Mouse (Mus musculus) brain, adult 10 weeks (tissue): Measurements from ENCODE around the gene Selp. TPM values are rescaled to one million over a fixed set of nuclear protein-coding genes. Genes with fewer than 3 reads are reported as not detected.

Source experiments
- polyA plus RNA-seq: library from polyadenylated mRNA; stranded (reverse); fragments of 350-450 nt; fragmentation: Illumina TruSeq; extraction: RNeasy Lipid Tissue Mini Kit (QIAGEN cat#74804); gene quantifications from one replicate; pipeline ENCODE4 v1.2.3, GENCODE M21; 2015; ENCODE audit warnings: low read depth, low replicate concordance

Gene Selp
- not detected for polyA plus RNA-seq

GRCm38 (mm10) chr1:164114947-164115493 lies at the start of gene Selp:
Gene Selp (plus strand): TSS chr1:164115264.

GRCm38 (mm10) chr1:164151387-164152088 lies 36.5 kb downstream of the Selp start, which contains the start of gene F5:
Gene F5 (plus strand): TSS chr1:164151838.

Other genes with a start within 250 kb of the Selp start
- gene Scyl3, start 186.2 kb upstream of the Selp start, polyA plus RNA-seq: 20.5 TPM
- gene BC055324, start 120.5 kb upstream of the Selp start, polyA plus RNA-seq: 1.2 TPM
- gene Mettl18, start 120.4 kb upstream of the Selp start, polyA plus RNA-seq: 9.0 TPM
- not detected for gene Sele, start 67.0 kb upstream of the Selp start, polyA plus RNA-seq
- not detected for gene Sell, start 53.3 kb upstream of the Selp start, polyA plus RNA-seq
- gene F5, start 36.6 kb downstream of the Selp start, polyA plus RNA-seq: 2.1 TPM
- gene Slc19a2, start 133.8 kb downstream of the Selp start, polyA plus RNA-seq: 12.7 TPM
- 28.3 TPM for gene Ccdc181, start 160.3 kb downstream of the Selp start, polyA plus RNA-seq
- 26.9 TPM for gene Nme7, start 188.9 kb downstream of the Selp start, polyA plus RNA-seq
- 21.4 TPM for gene Blzf1, start 192.2 kb downstream of the Selp start, polyA plus RNA-seq